Mouse (Mus musculus): Measurements from ENCODE around the gene Neto2.

- TF ChIP-seq CTCF (IDR thresholded peaks at IDR 0.05; ENCODE audit: extremely low read depth, insufficient read depth, low read length) (no peak), POLR2A (IDR thresholded peaks at IDR 0.05; ENCODE audit: extremely low read depth, insufficient read depth, low read length) (no peak)
These were observed 91.9 kb downstream of the Neto2 start for GRCm38 (mm10) chr8:85608836-85609235.
